Mouse (Mus musculus) liver, embryonic 13.5 days (tissue): Measurements from ENCODE around the gene Xab2. TPM values are rescaled to one million over a fixed set of nuclear protein-coding genes. Genes with fewer than 3 reads are reported as not detected.

Experiments
- ATAC-seq: fragments of 200-750 bp; cut with Nextera tagmentation; 2 replicates; pipeline ENCODE4 v1.8.0; 2017; ENCODE audit warnings: low read depth, mild to moderate bottlenecking, moderate number of reproducible peaks, moderate library complexity
- DNase-seq: peaks from one replicate; pipeline ENCODE4 v3.0.0; 2022
- H3K27ac ChIP-seq: fragments of 300-500 bp; sonication (generic); 2 replicates; pipeline ENCODE4 v1.5.1; 2015; ENCODE audit warnings: moderate library complexity, mild to moderate bottlenecking, inconsistent platforms
- H3K27me3 ChIP-seq: fragments of 300-500 bp; sonication (generic); 2 replicates; pipeline ENCODE4 v1.6.1; 2015; ENCODE audit warnings: mild to moderate bottlenecking, inconsistent platforms
- H3K36me3 ChIP-seq: fragments of 300-500 bp; sonication (generic); 2 replicates; pipeline ENCODE4 v1.6.1; 2015; ENCODE audit warnings: mild to moderate bottlenecking, inconsistent platforms
- H3K4me1 ChIP-seq: fragments of 300-500 bp; sonication (generic); replicated peaks from 2 replicates; pipeline ENCODE4 v1.6.1; 2015; ENCODE audit warnings: inconsistent platforms
- H3K4me2 ChIP-seq: fragments of 300-500 bp; sonication (generic); 2 replicates; pipeline ENCODE4 v1.6.1; 2015; ENCODE audit warnings: inconsistent platforms, mild to moderate bottlenecking, moderate library complexity
- H3K4me3 ChIP-seq: fragments of 300-500 bp; sonication (generic); replicated peaks from 2 replicates; pipeline ENCODE4 v1.5.1; 2015; ENCODE audit warnings: mild to moderate bottlenecking, inconsistent platforms
- H3K9ac ChIP-seq: fragments of 300-500 bp; sonication (generic); 2 replicates; pipeline ENCODE4 v1.6.1; 2015; ENCODE audit warnings: mild to moderate bottlenecking, inconsistent platforms
- H3K9me3 ChIP-seq: fragments of 300-500 bp; sonication (generic); replicated peaks from 2 replicates; pipeline ENCODE4 v1.6.1; 2016; ENCODE audit warnings: inconsistent platforms
- WGBS: fragments of 180-500 bp; shearing (Covaris S2); methylation state at CpG from one replicate; pipeline ENCODE4 v1.1.7; 2015; ENCODE audit not compliant: insufficient replicate concordance; 5-methylcytosine and 5-hydroxymethylcytosine counted together
- polyA plus RNA-seq: library from polyadenylated mRNA; unstranded; fragments of >200 nt; fragmentation: Nextera tagmentation; extraction: Ambion mirVana; gene quantifications from 2 replicates; pipeline ENCODE4 v1.2.1, GENCODE M21; 2015

Gene Xab2
- polyA plus RNA-seq, 1 experiment from 2014 or later: 34.9 TPM

DNA sequence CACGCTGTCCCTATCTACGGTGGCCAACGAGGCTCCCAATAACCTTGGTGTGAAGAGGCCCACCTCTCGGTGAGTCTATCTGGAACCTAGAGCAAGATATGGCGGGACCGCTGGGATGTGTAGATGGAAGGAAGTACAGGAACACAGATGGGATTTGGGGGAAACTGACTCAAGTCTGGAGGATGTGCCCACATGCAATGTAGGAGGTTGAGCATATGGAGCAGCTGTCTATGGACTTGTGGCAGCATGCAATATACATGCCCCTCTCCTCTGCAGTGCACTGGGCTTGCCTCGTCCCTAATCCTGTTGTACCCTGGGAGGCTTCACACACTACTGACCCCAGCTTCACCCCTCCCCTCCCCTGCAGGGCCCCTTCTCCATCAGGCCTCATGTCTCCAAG lies 13.3 kb downstream of the Xab2 start:
- ATAC-seq (no peak), DNase-seq (no peak)
- Histone ChIP-seq H3K4me3 (no peak overlapping the region), H3K9me3 (no peaks in the 10 kb centered on the region), H3K4me2 (no peak overlapping the region), H3K27me3 (no peaks in the 10 kb centered on the region), H3K36me3 (peaks cover 58% of the 10 kb centered on the region), H3K4me1 (peaks cover 7% of the 10 kb centered on the region; the same call in 1 of the 2 replicates), H3K9ac (no peak overlapping the region), H3K27ac (no peak overlapping the region)
- 84% methylated on average over 7 of the region's 7 CpGs for WGBS

DNA sequence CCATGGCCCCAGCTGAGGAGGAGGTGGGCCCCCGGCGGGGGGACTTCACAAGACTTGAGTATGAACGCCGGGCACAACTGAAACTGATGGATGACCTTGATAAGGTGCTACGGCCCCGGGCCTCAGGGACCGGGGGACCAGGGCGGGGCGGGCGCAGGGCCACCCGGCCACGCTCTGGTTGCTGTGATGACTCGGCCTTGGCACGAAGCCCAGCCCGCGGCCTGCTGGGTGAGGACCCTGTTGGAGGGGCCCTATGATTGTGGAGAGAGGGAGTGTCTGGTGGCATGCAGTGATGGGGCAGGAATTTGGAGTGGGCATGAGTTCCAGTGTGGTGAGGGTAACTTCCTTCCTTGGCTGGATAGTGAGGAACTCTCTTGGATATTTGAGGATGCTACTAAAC lies 14.5 kb downstream of the Xab2 start:
- no peak overlapping the region for H3K27ac ChIP-seq
- H3K9me3 ChIP-seq: no peaks in the 10 kb centered on the region
- DNase-seq (no peak), ATAC-seq (0 out of 2 replicates have a peak, but pooled peaks have one; percentile 23)
- H3K27me3 ChIP-seq: no peaks in the 10 kb centered on the region
- peaks cover 7% of the 10 kb centered on the region; the same call in 1 of the 2 replicates for H3K4me1 ChIP-seq
- WGBS: 60% methylated on average over 16 of the region's 16 CpGs
- no peak overlapping the region for H3K9ac ChIP-seq
- H3K4me2 ChIP-seq: no peak overlapping the region
- H3K36me3 ChIP-seq: peaks cover 46% of the 10 kb centered on the region
- no peak overlapping the region for H3K4me3 ChIP-seq

DNA sequence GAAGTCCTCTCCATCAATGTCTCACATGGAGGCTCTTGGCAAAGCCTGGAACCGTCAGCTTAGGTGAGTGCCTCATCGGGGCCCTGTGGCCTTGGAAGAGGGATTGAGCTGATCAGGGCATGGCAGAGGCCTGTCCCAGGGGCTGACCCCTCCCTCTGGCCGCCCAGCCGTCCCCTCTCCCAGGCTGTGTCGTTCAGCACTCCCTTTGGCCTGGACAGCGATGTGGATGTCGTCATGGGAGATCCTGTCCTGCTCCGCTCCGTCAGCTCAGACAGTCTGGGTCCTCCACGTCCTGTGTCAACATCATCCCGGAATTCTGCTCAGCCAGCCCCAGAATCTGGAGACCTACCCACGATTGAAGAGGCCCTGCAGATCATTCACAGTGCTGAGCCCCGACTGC lies 17.7 kb downstream of the Xab2 start:
- ATAC-seq (no peak), DNase-seq (no peak)
- Histone ChIP-seq H3K9ac (no peak overlapping the region), H3K9me3 (no peaks in the 10 kb centered on the region), H3K36me3 (peaks cover 15% of the 10 kb centered on the region), H3K4me2 (no peak overlapping the region), H3K4me3 (no peak overlapping the region), H3K27me3 (no peaks in the 10 kb centered on the region), H3K27ac (no peak overlapping the region), H3K4me1 (peaks cover 10% of the 10 kb centered on the region; the same call in 1 of the 2 replicates)
- WGBS: 70% methylated on average over 13 of the region's 13 CpGs

DNA sequence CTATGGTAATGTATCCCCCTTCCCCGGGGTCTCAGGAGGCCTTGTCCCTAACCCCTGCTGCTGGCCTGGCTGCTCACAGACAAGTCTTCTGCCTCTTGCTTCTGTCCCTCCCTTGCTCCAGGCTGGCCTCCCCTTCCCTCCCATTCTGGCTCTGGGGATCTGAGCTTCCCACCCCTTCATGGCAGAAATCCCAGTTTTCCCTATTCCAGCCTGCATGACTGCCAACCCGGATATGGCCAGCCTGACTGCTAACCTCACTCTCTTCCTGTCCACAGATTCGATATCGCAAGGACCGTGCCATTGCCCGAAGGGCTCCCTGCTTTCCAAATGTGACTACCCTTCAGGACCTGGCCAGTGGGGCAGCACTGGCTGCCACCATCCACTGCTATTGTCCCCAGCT lies 20.7 kb downstream of the Xab2 start:
- Histone ChIP-seq H3K27me3 (no peaks in the 10 kb centered on the region), H3K4me2 (no peak overlapping the region), H3K36me3 (peaks cover 3% of the 10 kb centered on the region; the same call in 1 of the 2 replicates), H3K9me3 (no peaks in the 10 kb centered on the region), H3K27ac (no peak overlapping the region), H3K9ac (no peak overlapping the region), H3K4me3 (no peak overlapping the region), H3K4me1 (0 out of 2 replicates have a peak, but pooled peaks cover 3% of the 10 kb centered on the region)
- 74% methylated on average over 6 of the region's 6 CpGs for WGBS
- DNase-seq: no peak
- ATAC-seq: no peak

DNA sequence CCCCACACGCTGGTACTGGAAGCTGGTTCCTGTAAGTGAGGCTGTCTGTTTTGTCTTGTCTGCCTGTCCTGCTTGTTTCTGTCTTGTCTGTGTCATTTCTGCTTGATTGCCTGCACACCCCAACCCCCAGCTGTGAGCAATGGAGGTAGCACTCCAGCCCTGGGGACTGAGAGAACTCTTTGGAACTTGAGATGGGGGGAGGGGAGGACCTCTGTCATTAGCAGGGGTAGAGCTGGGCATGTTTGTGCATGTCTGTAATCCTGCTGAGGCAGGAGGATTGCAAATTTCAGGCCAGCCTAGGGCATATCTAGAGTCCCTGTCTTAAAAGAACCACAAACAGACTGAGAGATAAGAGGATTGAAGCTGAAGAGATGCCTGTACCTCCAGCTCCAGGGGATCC lies 21.9 kb downstream of the Xab2 start:
- DNase-seq: no peak
- ATAC-seq: no peak
- Histone ChIP-seq H3K4me3 (no peak overlapping the region), H3K4me2 (no peak overlapping the region), H3K9ac (no peak overlapping the region), H3K27me3 (no peaks in the 10 kb centered on the region), H3K4me1 (0 out of 2 replicates have a peak, but pooled peaks cover 3% of the 10 kb centered on the region), H3K27ac (no peak overlapping the region), H3K36me3 (peaks cover 3% of the 10 kb centered on the region; the same call in 1 of the 2 replicates), H3K9me3 (no peaks in the 10 kb centered on the region)
- 38% methylated on average over 1 of the region's 1 CpGs for WGBS

DNA sequence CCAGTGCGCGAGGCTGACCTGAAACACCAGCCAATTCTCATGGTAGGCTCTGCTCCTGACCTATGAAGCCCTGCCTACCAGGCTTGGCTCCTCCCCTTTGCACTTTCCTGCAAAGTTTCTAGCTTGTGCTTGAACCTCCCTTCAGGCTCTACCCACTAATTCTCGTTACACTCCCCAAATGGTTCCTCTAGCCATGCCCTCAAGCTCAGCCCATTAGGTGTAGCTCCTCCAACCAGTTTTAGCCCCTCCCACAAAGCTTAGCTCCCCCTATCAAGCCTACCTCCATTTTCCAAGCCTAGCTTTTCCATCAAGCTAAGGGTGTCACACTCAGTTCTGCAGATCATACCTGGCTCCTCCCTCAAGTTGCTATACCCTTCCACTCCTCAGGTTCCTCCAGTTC lies 23.1 kb downstream of the Xab2 start:
- Histone ChIP-seq H3K4me1 (0 out of 2 replicates have a peak, but pooled peaks cover 3% of the 10 kb centered on the region), H3K36me3 (no peaks in the 10 kb centered on the region; the same call in 1 of the 2 replicates), H3K4me2 (no peak overlapping the region), H3K9me3 (no peaks in the 10 kb centered on the region), H3K9ac (no peak overlapping the region), H3K27me3 (no peaks in the 10 kb centered on the region), H3K27ac (no peak overlapping the region), H3K4me3 (no peak overlapping the region)
- ATAC-seq: 0 out of 2 replicates have a peak, but pooled peaks have one; percentile 16
- no peak for DNase-seq
- 51% methylated on average over 3 of the region's 3 CpGs for WGBS

DNA sequence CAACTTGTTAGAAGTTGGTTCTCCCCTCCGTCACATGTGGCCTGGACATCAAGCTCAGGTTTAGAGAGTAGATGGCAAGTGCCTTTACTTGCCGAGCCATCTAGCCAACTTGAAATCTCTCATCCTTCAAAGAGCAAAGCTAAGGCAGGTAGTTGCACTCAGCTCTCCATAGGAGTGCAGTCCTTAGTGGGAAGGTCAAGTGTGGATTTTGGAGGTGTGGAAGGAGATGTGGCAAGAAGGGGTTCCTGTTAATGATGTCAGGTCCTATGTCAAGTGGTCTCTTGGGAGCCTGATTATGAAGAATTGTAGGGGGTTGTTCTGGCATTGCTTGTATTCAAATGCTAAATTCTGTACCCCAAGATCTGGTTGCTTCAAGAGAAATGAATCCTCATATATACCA lies 26.6 kb downstream of the Xab2 start:
- 74% methylated on average over 2 of the region's 2 CpGs for WGBS

DNA sequence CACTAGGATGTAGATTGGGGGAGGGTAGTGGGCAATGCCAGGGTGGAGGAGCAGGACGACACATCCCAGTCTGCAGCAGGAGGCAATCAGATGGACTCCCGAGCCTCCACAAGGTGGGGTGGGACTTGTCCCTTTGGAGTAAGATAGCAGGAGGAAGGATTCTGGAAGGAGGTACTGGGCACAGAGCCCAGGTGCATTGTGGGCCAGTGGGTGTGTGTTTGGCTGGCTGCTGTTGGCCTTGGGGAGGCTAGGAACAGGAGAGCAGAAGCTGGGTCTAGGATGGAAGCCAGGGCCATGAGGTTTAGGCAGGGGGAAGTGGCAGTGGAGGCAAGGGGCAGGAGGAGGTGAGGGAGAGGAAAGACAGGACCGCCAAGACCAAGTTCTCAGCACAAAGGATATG lies 27.6 kb downstream of the Xab2 start:
- H3K9ac ChIP-seq: no peak overlapping the region
- H3K4me2 ChIP-seq: no peak overlapping the region
- DNase-seq (no peak), ATAC-seq (no peak)
- no peaks in the 10 kb centered on the region for H3K9me3 ChIP-seq
- no peaks in the 10 kb centered on the region for H3K36me3 ChIP-seq
- 49% methylated on average over 3 of the region's 3 CpGs for WGBS
- H3K27me3 ChIP-seq: no peaks in the 10 kb centered on the region
- no peak overlapping the region for H3K4me3 ChIP-seq
- H3K4me1 ChIP-seq: peaks cover 2% of the 10 kb centered on the region; the same call in 1 of the 2 replicates
- no peak overlapping the region for H3K27ac ChIP-seq

More for the DNA sequence above, 26.6 kb downstream of the Xab2 start:
- H3K9ac ChIP-seq: no peak overlapping the region
- H3K9me3 ChIP-seq: no peaks in the 10 kb centered on the region
- DNase-seq (no peak), ATAC-seq (no peak)
- no peak overlapping the region for H3K4me3 ChIP-seq
- no peak overlapping the region for H3K4me2 ChIP-seq
- 0 out of 2 replicates have a peak, but pooled peaks cover 3% of the 10 kb centered on the region for H3K4me1 ChIP-seq
- H3K27ac ChIP-seq: no peak overlapping the region
- no peaks in the 10 kb centered on the region for H3K27me3 ChIP-seq
- no peaks in the 10 kb centered on the region for H3K36me3 ChIP-seq

DNA sequence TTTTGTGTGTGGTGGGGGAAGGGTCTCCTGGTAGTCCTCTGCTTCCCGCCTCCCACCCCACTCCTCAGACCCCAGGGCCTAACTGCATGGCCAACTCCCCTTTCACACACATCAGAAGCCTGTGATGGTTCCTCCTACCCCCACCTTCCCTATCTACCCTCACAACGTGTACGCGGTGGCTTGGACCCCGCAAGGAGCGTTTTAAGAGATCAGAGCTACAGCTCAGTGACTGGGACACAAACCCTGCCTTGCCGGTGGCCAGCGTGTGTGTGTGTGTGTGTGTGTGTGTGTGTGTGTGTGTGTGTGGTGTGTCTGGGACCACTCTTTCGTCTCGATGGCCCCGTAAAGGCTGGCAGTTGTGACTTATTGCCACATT lies 32.9 kb downstream of the Xab2 start:
- Histone ChIP-seq H3K9ac (peak overlapping the region; percentile 72), H3K9me3 (no peaks in the 10 kb centered on the region), H3K36me3 (no peaks in the 10 kb centered on the region), H3K27me3 (peaks cover 12% of the 10 kb centered on the region; the same call in 1 of the 2 replicates), H3K4me2 (peak overlapping the region; percentile 95), H3K27ac (peak overlapping the region; percentile 12; the same call in 1 of the 2 replicates), H3K4me3 (peak overlapping the region; percentile 71), H3K4me1 (peaks cover 29% of the 10 kb centered on the region)
- DNase-seq (no peak), ATAC-seq (peak; percentile 14; the same call in 1 of the 2 replicates)
- 18% methylated on average over 11 of the region's 11 CpGs for WGBS

DNA sequence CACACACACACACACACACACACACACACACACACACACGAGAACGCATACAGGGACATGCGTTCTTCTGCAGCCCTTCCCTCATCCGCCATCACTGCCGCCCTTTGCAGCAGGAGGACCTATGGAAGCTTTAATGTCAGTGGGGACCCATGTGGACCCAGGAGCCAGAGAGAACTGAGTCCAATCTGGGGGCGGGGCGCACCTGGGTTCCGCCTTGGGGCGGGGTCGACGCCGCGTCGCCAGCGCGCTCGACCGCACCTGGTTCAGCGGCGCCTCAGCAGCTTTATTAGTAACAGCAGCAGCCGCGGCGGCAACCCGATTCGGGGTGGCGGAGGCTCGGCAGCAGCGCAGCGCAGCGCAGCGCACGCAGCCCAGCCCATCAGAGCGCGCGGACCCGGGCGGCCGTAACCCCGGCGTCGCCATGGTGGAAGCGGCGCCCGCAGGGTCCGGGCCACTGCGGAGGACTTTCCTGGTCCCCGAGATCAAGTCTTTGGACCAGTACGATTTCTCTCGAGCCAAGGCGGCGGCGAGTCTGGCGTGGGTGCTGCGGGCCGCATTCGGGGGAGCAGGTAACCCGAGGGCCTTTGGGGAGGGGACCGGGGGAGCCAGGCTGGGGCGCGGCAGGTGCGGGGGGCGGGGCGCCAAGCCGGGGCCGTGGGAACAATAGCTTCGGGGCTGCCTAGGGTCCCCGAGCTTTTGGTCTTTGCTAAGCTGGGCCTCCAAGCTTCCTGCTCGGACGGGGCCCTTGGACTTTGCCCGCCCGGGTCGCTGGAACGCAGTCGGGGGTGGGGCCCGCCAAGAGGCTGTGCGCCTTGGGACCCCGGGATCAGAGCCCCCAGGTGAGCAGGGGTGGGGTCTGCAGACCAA lies 33.5 kb downstream of the Xab2 start:
- peak; percentile 69 for ATAC-seq
- WGBS: 1% methylated on average over 72 of the region's 77 CpGs
- H3K36me3 ChIP-seq: no peaks in the 10 kb centered on the region
- peak overlapping the region; percentile 12; the same call in 1 of the 2 replicates for H3K27ac ChIP-seq
- H3K9me3 ChIP-seq: no peaks in the 10 kb centered on the region
- peak; percentile 45 for DNase-seq
- H3K4me1 ChIP-seq: peaks cover 29% of the 10 kb centered on the region
- peaks cover 12% of the 10 kb centered on the region; the same call in 1 of the 2 replicates for H3K27me3 ChIP-seq
- H3K4me2 ChIP-seq: peak overlapping the region; percentile 95
- peak overlapping the region; percentile 71 for H3K4me3 ChIP-seq
- H3K9ac ChIP-seq: peak overlapping the region; percentile 72

DNA sequence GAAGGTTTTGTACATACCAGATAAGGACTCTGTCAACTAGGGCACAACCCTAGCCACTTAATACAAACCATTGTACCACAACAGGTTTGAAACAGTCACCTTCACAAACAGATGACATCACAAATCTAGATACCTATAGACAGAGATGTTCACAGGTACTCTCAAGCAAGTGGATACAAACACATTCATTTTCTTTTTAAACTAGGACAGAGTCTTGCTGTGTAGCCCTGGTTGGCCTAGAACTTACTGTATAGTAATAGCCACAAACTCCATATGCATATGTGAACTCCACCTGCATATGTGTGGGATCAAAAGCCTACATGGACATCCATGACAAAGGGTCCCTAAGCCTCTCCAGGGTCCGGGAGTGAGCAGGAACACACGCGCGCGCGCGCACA lies 34.1 kb downstream of the Xab2 start, which contains the start of gene Camsap3:
TSS of gene Camsap3 (plus strand) at position 301 of the 398 bp plus-strand sequence.
- Histone ChIP-seq H3K9me3 (no peaks in the 10 kb centered on the region), H3K36me3 (no peaks in the 10 kb centered on the region), H3K27me3 (peaks cover 12% of the 10 kb centered on the region; the same call in 1 of the 2 replicates), H3K4me1 (peaks cover 29% of the 10 kb centered on the region), H3K27ac (peak within 1 kb of the TSS; percentile 12; the same call in 1 of the 2 replicates), H3K4me2 (peak within 1 kb of the TSS; percentile 95), H3K4me3 (peak within 1 kb of the TSS; percentile 71), H3K9ac (peak within 1 kb of the TSS; percentile 72)
- no peak for DNase-seq
- WGBS: 10% methylated on average over 7 of the region's 7 CpGs
- ATAC-seq: peak; percentile 22
